Mouse (Mus musculus): ENCODE measurements at regions not wholly inside any gene's neighbourhood (a gene's known extent, or its start where the extent isn't known, plus 50 kb on each side); places are given as distances from the start of the nearest gene placed in this dataset.

GRCm38 (mm10) chr3:143678186-143678585, 526.8 kb downstream of the Lmo4 start:
- no peak overlapping the region for H3K9ac ChIP-seq (replicated peaks; ENCODE audit: low read depth, low read length)
- H3K4me1 ChIP-seq (ENCODE audit: control insufficient read depth, insufficient read depth): no peaks in the 10 kb centered on the region
- H3K27me3 ChIP-seq (ENCODE audit: control insufficient read depth, insufficient read depth, low read length): no peaks in the 10 kb centered on the region
- WGBS: 80% methylated on average over 3 of the region's 3 CpGs
- TF ChIP-seq EP300 (IDR thresholded peaks at IDR 0.05; ENCODE audit: low read depth) (no peak), CTCF (IDR thresholded peaks at IDR 0.05; ENCODE audit: low read depth) (no peak)
- H3K9me3 ChIP-seq (replicated peaks; ENCODE audit: control insufficient read depth, low read length): no peaks in the 10 kb centered on the region
- ATAC-seq (ENCODE audit: insufficient read depth, low read depth) (no peak), DNase-seq (ENCODE audit: low spot score) (no peak)
- H3K36me3 ChIP-seq (replicated peaks; ENCODE audit: control insufficient read depth, insufficient read depth, low read length): no peaks in the 10 kb centered on the region
- no peak overlapping the region for H3K27ac ChIP-seq (ENCODE audit: low read depth)
- no peak overlapping the region for H3K4me2 ChIP-seq (ENCODE audit: low read depth, low read length)
- H3K4me3 ChIP-seq (ENCODE audit: low read depth, low read length): no peak overlapping the region

- Histone ChIP-seq H3K4me1 (ENCODE audit: control insufficient read depth, insufficient read depth) (no peaks in the 10 kb centered on the region), H3K9ac (replicated peaks; ENCODE audit: low read depth, low read length) (no peak overlapping the region), H3K27ac (ENCODE audit: low read depth) (no peak overlapping the region), H3K36me3 (replicated peaks; ENCODE audit: control insufficient read depth, insufficient read depth, low read length) (no peaks in the 10 kb centered on the region), H3K4me2 (ENCODE audit: low read depth, low read length) (no peak overlapping the region), H3K27me3 (ENCODE audit: control insufficient read depth, insufficient read depth, low read length) (no peaks in the 10 kb centered on the region), H3K9me3 (replicated peaks; ENCODE audit: control insufficient read depth, low read length) (no peaks in the 10 kb centered on the region), H3K4me3 (ENCODE audit: low read depth, low read length) (no peak overlapping the region)
- ATAC-seq (ENCODE audit: insufficient read depth, low read depth): no peak
- WGBS: 71% methylated on average over 3 of the region's 3 CpGs
- no peak for DNase-seq (ENCODE audit: low spot score)
- no peak for TF ChIP-seq CTCF (IDR thresholded peaks at IDR 0.05; ENCODE audit: low read depth)
- no peak for TF ChIP-seq EP300 (IDR thresholded peaks at IDR 0.05; ENCODE audit: low read depth)
Observed at GRCm38 (mm10) chr3:143674855-143675254, 530.2 kb downstream of the Lmo4 start.

- H3K27me3 ChIP-seq (ENCODE audit: control insufficient read depth, insufficient read depth, low read length): no peaks in the 10 kb centered on the region
- WGBS: 82% methylated on average over 7 of the region's 7 CpGs
Observed at GRCm38 (mm10) chr3:143674446-143674845, 530.6 kb downstream of the Lmo4 start.

GRCm38 (mm10) chr3:143662041-143662685, 542.9 kb downstream of the Lmo4 start:
- ATAC-seq (ENCODE audit: insufficient read depth, low read depth): no peak
- no peak for TF ChIP-seq CTCF (IDR thresholded peaks at IDR 0.05; ENCODE audit: low read depth)
- TF ChIP-seq EP300 (IDR thresholded peaks at IDR 0.05; ENCODE audit: low read depth): no peak
- WGBS: 75% methylated on average over 5 of the region's 5 CpGs

More at GRCm38 (mm10) chr3:143674446-143674845, 530.6 kb downstream of the Lmo4 start:
- H3K9ac ChIP-seq (replicated peaks; ENCODE audit: low read depth, low read length): no peak overlapping the region
- H3K4me1 ChIP-seq (ENCODE audit: control insufficient read depth, insufficient read depth): no peaks in the 10 kb centered on the region
- ATAC-seq (ENCODE audit: insufficient read depth, low read depth): no peak
- DNase-seq (ENCODE audit: low spot score): no peak
- H3K9me3 ChIP-seq (replicated peaks; ENCODE audit: control insufficient read depth, low read length): no peaks in the 10 kb centered on the region
- no peaks in the 10 kb centered on the region for H3K36me3 ChIP-seq (replicated peaks; ENCODE audit: control insufficient read depth, insufficient read depth, low read length)
- H3K27ac ChIP-seq (ENCODE audit: low read depth): no peak overlapping the region
- TF ChIP-seq CTCF (IDR thresholded peaks at IDR 0.05; ENCODE audit: low read depth): no peak
- TF ChIP-seq EP300 (IDR thresholded peaks at IDR 0.05; ENCODE audit: low read depth): no peak
- no peak overlapping the region for H3K4me3 ChIP-seq (ENCODE audit: low read depth, low read length)
- no peak overlapping the region for H3K4me2 ChIP-seq (ENCODE audit: low read depth, low read length)

GRCm38 (mm10) chr3:143659421-143659978, 545.5 kb downstream of the Lmo4 start:
- ATAC-seq (ENCODE audit: insufficient read depth, low read depth) (no peak), DNase-seq (ENCODE audit: low spot score) (no peak)
- WGBS: 73% methylated on average over 8 of the region's 8 CpGs
- no peak overlapping the region for H3K9ac ChIP-seq (replicated peaks; ENCODE audit: low read depth, low read length)
- H3K9me3 ChIP-seq (replicated peaks; ENCODE audit: control insufficient read depth, low read length): no peaks in the 10 kb centered on the region
- no peaks in the 10 kb centered on the region for H3K36me3 ChIP-seq (replicated peaks; ENCODE audit: control insufficient read depth, insufficient read depth, low read length)
- no peaks in the 10 kb centered on the region for H3K4me1 ChIP-seq (ENCODE audit: control insufficient read depth, insufficient read depth)
- TF ChIP-seq CTCF (IDR thresholded peaks at IDR 0.05; ENCODE audit: low read depth): no peak
- TF ChIP-seq EP300 (IDR thresholded peaks at IDR 0.05; ENCODE audit: low read depth): no peak
- H3K27me3 ChIP-seq (ENCODE audit: control insufficient read depth, insufficient read depth, low read length): no peaks in the 10 kb centered on the region
- no peak overlapping the region for H3K4me2 ChIP-seq (ENCODE audit: low read depth, low read length)
- H3K4me3 ChIP-seq (ENCODE audit: low read depth, low read length): no peak overlapping the region
- H3K27ac ChIP-seq (ENCODE audit: low read depth): no peak overlapping the region

More at GRCm38 (mm10) chr3:143662041-143662685, 542.9 kb downstream of the Lmo4 start:
- Histone ChIP-seq H3K4me2 (ENCODE audit: low read depth, low read length) (no peak overlapping the region), H3K9me3 (replicated peaks; ENCODE audit: control insufficient read depth, low read length) (no peaks in the 10 kb centered on the region), H3K27ac (ENCODE audit: low read depth) (no peak overlapping the region), H3K27me3 (ENCODE audit: control insufficient read depth, insufficient read depth, low read length) (no peaks in the 10 kb centered on the region), H3K9ac (replicated peaks; ENCODE audit: low read depth, low read length) (no peak overlapping the region), H3K4me3 (ENCODE audit: low read depth, low read length) (no peak overlapping the region), H3K4me1 (ENCODE audit: control insufficient read depth, insufficient read depth) (no peaks in the 10 kb centered on the region), H3K36me3 (replicated peaks; ENCODE audit: control insufficient read depth, insufficient read depth, low read length) (no peaks in the 10 kb centered on the region)
- no peak for DNase-seq (ENCODE audit: low spot score)

- Histone ChIP-seq H3K27ac (ENCODE audit: low read depth) (no peak overlapping the region), H3K4me1 (ENCODE audit: control insufficient read depth, insufficient read depth) (no peaks in the 10 kb centered on the region), H3K9me3 (replicated peaks; ENCODE audit: control insufficient read depth, low read length) (no peaks in the 10 kb centered on the region), H3K4me3 (ENCODE audit: low read depth, low read length) (no peak overlapping the region), H3K36me3 (replicated peaks; ENCODE audit: control insufficient read depth, insufficient read depth, low read length) (no peaks in the 10 kb centered on the region), H3K4me2 (ENCODE audit: low read depth, low read length) (no peak overlapping the region), H3K9ac (replicated peaks; ENCODE audit: low read depth, low read length) (no peak overlapping the region), H3K27me3 (ENCODE audit: control insufficient read depth, insufficient read depth, low read length) (no peaks in the 10 kb centered on the region)
- DNase-seq (ENCODE audit: low spot score) (no peak), ATAC-seq (ENCODE audit: insufficient read depth, low read depth) (no peak)
- no peak for TF ChIP-seq EP300 (IDR thresholded peaks at IDR 0.05; ENCODE audit: low read depth)
- TF ChIP-seq CTCF (IDR thresholded peaks at IDR 0.05; ENCODE audit: low read depth): no peak
- WGBS: 85% methylated on average over 2 of the region's 2 CpGs
Observed at GRCm38 (mm10) chr3:143647237-143647636, 557.8 kb downstream of the Lmo4 start.

Measured in heart, postnatal 0 days (tissue).